Mouse (Mus musculus) hematopoietic stem cell, adult 5-6 weeks (primary cell): Measurements from ENCODE around the gene Icosl. TPM values are rescaled to one million over a fixed set of nuclear protein-coding genes. Genes with fewer than 3 reads are reported as not detected.
A peak's percentile ranks its signal among the peaks of the same experiment; 100 is the strongest.
"Not testable (repeated sequence)": the region's sequence is repeated elsewhere in the genome, so short reads cannot be mapped to it uniquely, and the experiment has no call there.

Source experiments
- ATAC-seq, 2 experiments: fragments of 125-278 bp in 1 of 2; replicated peaks in 1 of 2; 2 replicates each; pipeline ENCODE4 v1.8.0; 2016 to 2017; ENCODE audit warnings: inconsistent platforms in 2 of 2, mild to moderate bottlenecking in 2 of 2, moderate number of reproducible peaks in 2 of 2, low read depth in 1 of 2, moderate TSS enrichment in 1 of 2; ENCODE audit not compliant: low FRiP score in 2 of 2, poor library complexity in 2 of 2, severe bottlenecking in 2 of 2, insufficient read depth in 1 of 2, low TSS enrichment in 1 of 2
- total RNA-seq: library from RNA; stranded (forward); fragments of 172-1452, 232-1000 nt; gene quantifications from 2 replicates; pipeline ENCODE4 v1.2.3, GENCODE M21; 2017

The Icosl gene
- total RNA-seq, 1 experiment from 2014 or later, result 5.1 TPM

DNA sequence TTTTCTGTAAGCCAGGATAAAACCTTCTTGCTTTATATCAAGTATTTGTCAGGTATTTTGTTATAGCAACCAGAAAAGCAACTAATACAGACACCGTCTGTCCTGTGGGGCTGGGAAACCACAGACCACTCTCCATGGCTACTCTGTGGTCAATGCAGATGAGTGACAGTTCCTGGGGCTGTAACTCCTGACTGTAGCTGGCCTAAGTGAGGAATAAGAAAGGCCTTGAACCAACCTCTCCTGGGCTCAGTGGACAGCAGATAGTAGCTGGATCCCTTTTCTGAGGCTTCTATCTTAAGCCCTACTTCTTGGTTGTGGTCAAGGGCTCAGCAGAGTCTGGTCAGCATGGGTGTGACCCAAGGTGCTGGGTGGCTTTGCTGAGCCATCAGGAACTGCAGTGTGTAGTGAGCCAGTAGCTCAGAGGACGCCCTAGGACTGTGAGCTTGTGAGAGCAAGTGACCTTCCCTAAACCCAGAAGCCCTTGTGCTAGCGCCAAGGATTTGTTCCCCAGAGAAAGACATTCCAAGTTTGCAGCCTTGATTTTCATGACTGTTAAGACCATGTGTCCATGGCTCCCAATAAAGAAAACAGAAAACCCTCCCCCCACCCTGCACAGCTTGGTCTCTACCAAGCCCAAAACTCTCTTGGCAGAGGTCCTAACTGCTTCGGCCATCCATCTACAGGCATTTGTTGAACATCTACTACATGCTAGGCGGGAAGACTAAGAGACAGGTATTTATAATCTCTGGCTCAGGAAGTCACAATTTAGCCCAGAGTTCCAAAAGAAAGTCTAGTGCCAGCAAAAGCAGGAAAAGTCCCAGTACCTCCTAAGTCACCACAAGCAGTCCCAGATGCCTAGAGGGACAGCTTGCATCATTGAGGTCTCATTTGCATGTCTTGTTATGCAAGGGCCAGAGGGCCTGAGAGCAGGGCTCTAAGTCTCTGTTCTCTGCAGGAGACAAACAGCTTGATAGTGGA lies 27.1 kb downstream of the Icosl start:
- no peak; a peak in 1 of 4 replicates for ATAC-seq

DNA sequence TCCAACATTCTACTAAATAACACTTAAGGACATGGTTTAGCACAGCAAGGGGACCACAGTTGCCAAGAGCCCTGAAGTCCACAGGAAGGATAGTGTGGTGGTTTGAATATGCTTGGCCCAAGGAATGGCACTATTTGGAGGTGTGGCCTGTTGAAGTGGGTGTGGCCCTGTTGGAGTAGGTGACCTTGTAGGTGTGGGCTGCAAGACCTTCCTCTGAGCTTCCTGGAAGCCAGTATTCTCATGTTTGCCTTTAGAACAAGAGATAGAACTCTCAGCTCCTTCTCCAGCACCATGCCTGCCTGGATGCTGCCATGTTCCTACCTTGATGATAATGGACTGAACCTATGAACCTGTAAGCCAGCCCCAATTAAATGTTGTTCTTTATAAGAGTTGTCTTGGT lies 30.8 kb downstream of the Icosl start:
- not testable (repeated sequence) for ATAC-seq

DNA sequence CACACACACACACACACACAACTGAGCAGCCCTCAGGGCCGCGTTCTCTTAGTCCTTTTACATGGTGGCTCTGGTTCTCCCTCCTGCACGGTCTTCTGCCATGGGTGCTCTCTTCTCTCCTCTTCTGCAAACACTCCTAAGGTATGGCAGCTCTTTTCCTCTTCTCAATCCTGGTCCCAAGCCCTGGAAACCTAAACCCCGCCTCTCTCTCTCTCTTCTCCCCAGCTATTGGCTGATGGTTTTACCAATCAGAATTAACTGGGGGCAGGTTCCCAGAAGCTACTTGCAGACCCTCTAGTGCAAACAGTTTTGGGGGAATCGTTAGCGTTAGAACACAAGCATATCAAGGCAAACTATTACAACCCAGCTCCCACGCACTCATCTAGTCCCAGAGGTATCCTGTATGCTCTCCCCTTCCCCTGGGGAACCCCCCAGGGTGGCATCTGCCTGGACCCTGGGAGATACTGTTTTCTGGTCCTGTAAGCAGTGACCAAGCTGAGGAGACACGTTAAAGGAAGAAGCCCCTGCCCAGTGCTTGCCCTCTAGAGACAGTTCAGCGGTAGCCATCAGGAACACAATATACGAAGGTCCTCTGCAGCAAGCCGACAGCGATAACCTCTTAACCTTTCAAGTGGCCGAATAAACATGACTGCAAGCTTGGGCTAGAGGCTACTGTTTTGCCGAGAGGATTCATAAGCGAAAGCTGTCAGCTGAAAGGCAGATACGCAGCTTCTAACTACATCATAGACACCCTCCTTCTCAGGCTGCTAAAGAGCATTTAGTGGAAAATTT lies 32.1 kb downstream of the Icosl start:
- ATAC-seq, result no peak

DNA sequence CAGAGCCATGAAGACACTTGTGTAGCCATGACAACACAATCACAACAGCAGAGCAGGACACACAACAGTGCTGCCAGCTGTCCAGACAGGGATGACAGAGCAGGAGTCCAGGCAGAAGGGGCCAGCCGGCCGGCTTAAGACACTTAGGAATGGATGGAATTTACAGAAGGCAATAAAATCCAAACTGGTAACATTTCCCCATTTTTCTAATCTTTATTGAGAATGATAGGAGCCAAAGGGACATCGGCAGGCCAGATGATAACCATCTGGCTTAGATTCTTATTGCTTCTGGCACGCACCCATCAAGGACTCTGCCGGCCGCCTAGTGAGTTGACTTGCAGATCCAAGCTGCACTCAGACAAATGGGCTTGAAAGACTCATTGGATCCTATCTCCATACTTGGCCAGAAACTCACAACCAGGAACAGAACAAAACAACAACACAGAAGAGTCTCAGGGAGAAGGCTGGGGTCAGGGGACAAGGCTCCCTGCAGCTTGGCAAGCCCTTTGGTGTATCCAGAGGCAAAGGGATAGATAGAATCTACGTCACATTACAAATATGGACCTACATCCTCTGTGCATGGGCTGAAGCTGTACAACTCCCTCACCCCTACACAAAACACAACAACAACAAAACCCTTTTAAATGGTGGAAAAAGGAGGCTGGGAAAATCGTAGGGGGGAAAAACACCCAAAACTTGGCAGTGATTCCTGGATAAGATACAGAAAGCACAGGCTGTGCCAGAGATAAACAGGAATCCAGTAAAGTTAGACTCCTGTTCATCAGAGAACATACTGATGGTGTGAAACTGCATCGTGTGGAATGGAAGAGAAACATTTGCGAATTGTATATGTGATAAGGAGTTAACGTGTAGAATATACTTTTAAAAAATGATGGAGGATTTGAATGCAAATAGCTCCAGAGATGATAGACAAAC lies 35.7 kb downstream of the Icosl start:
- ATAC-seq, result no peak

DNA sequence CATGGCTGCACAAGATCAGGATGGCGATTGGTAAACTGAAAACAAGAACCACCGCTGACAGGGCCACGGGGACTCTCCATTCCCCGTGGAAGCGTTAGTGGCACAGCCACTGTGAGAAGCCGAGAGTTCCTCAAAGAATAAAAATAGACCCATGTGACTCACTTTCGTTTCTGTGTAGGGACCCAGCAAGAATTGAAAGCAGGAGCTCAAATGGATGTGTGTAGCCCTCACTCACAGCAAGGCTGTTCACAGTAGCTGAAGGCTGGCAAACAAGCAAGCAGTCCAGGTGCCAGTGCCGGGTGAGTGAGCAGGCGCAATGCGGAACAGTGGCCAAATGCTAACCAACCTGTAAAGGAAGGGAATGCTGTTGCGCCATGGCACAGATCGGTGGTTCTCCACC lies 36.4 kb downstream of the Icosl start:
- ATAC-seq, result peak; percentile 62

DNA sequence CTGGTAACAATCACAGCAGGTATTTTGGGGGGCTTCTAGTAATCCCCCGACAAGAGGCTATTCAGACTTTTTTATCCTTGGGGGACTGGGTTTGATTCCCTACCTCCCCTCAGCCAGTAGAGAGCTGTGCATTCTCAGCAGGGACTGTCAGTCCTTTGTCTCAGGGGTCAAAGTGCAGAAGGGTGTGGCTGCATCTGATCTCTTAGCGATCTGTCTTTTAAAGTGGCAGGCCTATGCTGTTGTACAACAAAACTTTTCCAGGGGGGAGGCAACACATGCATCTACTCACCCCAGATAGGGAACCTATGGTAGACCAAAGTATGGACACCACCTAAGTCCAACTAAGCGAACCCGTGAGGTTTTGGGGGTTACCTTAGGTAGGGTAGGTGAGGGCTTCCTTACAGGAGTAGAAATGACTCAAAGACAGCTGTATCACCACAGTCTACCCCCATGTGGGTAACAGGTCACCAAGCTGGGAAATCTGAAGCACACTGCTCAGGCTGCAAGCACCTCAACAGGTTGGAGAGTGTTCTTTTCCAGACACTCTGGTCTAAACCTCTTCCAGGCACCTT lies 45.5 kb downstream of the Icosl start:
- no peak for ATAC-seq

DNA sequence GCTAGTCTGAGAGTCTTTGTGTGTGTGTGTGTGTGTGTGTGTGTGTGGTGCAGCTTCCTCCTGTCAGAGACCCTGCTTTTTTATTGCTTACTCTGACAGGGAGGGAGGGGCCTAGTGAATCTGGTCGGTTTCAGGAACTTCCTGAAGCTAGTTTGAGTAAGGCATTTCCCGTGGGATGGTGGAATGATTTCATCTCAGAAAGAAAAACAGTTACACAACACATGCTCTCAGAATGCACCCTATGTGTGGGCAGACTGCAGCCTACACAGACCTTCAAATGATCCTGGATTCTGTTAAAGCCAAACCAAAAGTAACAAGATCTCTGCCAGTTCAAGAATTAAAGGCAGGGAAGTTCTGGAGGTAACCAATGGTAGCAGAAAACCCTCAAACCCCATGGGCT lies 46.1 kb downstream of the Icosl start:
- no peak for ATAC-seq

DNA sequence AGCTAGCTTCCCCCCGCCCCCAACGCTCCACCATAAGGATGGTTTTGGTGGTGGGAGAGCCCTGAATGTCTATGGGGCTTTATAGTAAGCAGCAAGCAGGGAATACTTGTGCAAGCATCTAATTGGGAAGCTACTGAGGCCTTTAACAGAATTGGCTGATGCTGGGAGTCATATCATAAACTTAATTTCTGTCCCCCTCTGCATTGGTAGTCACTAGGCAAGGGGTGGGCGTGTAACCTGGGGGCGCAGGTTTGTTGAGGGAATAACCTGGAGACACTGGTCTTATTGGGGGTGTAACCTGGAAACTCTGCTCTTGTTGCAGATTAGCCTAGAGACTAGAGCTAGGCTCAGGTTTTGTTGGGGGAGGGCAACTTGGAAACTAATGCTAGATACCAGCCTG lies 50.3 kb downstream of the Icosl start:
- ATAC-seq, result no peak

DNA sequence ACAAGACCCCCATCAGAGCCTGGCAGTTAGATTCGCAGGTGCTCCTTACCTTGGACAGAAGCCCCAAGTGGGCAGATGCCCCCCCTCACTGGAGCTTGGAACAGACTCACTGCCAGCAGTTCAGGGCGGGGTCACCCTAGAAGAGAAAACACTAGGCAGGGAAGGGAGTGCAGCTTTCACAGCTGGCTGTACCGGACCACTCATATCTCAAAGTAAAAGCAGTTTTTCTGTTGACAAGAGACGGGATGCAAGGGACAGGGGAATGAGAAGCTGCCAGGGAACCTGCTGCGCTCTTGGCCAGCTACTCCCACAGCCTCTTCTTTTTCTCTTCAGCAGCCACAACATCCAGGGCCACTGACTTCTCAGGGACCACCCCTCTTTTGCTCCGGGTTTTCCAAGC lies 55.0 kb downstream of the Icosl start:
- not testable (repeated sequence) for ATAC-seq

DNA sequence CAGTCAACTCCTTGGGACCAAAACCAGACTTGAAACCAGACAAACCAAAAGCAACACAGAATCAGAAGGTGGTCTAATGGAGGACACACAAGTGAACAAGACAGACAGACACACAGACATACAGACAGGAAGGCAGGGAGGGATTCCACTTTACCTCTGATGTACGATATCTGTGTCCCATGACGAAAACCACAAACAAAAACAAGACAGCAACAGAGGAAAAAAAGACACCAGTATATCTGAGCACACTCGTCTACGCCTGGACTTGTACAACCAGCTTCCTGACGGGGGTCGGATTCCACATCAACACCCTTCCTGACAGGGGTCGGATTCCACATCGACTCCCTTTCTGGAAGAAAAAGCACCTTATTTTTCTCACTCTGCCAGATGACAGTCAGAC lies 56.0 kb downstream of the Icosl start:
- ATAC-seq, result not testable (repeated sequence)

DNA sequence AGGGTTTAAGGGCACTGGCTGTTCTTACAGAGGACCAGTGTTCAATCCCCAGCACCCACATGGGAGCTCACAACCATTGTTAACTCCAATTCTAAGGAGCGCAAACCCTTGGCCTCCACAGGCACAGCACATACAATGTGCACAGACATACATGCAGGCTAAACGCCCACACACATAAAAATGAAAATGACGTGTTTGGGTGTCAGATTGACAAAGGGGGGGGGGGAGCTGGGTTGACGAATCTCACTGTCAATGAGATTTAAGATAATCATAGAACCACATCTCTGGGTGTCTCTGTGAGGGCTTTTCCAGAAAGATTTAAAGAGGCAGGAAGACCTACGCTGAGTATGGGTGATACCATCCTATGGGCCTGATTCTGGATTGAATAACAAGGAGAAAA lies 57.2 kb downstream of the Icosl start:
- ATAC-seq, result no peak

DNA sequence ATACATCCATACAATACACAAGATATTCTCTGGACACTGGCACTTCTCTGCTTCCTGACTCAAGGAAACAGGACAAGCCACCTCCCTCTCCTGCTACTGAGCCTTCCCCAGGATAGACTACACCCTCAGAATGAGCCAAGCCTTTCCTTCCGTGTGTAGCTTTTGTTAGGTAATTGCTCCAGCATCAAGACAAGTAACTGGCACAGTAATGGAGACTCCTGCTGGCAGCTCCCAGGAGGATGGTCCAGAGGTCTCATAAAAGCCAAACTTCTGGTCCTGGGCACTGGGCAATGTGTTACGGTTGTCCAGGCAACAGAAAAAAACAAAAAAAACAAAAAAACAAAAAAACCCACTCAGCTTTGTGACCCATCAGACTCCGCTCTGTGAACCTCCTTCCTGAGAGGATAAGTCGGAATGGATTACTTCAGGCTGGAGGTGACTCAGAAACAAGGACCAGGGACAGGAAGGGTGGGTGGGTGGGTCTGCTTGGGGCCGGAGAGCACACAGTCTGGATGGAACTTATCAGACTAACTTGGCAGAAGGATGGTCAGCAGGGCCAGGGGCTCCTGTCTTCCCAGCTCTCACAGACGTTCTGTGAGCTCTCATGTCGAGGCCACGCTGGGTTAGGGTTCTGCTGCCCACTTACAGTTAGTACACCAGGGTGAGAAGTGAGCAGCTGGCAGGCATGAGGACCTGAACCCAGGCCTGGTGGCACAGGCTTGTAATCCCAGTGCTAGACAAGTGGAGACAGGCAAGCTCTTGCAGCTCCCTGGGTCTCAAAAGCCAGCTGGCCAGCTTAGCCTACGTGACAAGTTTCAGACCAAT lies 58.2 kb downstream of the Icosl start:
- ATAC-seq, result no peak

DNA sequence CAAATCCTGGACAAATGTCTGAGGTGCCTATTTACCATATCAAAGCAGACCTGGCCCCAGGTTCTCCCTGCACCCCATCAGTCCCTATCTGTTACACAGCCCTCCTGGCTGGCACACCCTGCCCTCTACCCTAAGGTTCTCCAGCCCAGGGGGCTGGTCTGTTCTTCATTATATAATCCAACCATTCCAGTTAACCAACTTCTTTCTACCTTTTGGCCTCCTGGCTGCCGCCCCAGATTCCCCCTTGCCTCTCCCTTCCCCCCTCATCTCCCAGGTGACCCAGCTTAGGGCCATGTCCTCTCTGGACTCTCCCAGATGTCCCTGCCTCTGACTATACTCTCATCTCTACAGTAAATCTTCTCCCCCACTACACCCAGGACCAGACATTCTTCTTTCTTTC lies 58.8 kb downstream of the Icosl start:
- ATAC-seq, result no peak

DNA sequence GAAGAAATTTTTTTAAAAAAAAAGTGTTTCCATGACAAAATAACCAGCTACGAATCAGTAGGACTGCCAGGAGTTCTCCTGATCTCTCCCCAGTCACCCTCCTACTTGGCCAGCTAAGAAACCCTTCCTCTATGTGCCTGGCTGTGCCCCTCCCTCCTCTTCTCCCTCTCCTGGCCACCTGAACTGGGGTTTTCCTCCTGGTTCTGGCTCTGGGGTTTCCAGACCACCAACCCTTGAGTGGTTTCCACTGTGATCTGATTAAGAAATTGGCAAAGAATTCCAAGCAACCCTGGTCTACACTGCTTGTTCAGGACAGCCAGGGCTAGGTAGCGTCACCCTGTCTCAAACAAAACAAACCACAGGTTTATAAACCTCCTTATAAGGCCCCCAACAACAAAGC lies 59.5 kb downstream of the Icosl start:
- ATAC-seq, result no peak

DNA sequence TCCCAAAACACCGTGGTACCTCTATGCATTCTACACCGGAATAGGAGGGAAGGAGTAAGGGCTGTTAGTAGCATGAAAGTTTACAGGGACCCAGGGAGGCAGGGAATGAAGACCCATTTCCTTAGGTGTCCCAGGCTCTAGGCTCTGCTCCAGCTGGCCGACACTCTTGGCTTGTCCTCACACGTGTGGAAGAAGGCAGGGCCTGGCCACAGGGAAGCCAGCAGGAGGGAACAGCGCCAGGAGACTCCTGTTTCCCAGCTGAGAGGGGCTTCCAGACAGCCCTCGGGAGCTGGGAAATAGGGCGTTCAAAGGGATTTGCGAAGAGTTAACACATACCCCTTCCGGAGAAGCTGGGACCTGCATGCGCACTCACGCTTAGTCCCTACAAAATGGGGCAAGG lies 60.3 kb downstream of the Icosl start:
- no peak for ATAC-seq

DNA sequence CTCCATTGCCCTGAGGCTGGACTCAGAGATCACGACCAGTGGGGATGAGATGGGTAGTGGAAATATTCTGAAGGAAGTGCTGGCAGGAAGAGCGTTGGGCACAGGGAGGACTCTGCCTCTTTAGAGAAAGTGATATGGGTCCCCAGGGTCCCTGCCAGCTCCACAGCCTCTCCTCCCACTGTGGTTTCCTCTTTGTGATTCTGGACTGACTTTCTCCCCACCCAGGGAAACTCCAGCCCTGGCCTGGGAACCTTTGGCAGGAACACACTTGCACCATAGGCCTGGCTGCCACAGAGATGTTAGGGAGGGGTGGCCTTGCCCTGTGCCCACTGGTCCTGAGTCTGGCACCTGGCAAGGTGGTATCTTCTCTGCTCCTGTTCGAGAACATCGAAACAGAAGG lies 60.9 kb downstream of the Icosl start:
- ATAC-seq, result peak in 1 of 2 experiments; percentile 22; a peak in 1 of 4 replicates
